Mouse (Mus musculus) CH12.LX (cell line): ENCODE measurements around the gene Fgfr2. TPM values are rescaled to one million over a fixed set of nuclear protein-coding genes. Genes with fewer than 3 reads are reported as not detected.

ENCODE experiments used
- DNase-seq: peaks from one replicate; pipeline ENCODE4 v3.0.0-alpha.2; 2013; ENCODE audit errors: extremely low read depth
- H3K27ac ChIP-seq: 2 replicates; pipeline ENCODE4 v1.5.1; 2012; ENCODE audit warnings: low read depth, mild to moderate bottlenecking, control low read depth, moderate library complexity; ENCODE audit not compliant: insufficient read depth
- H3K27me3 ChIP-seq: replicated peaks from 2 replicates; pipeline ENCODE3; 2012; ENCODE audit warnings: inconsistent platforms
- H3K36me3 ChIP-seq, 2 experiments: replicated peaks in 1 of 2; 2 replicates each; pipeline versions ENCODE3 to v1.6.1; 2012; ENCODE audit warnings: inconsistent platforms in 1 of 2, low read length in 1 of 2, mild to moderate bottlenecking in 1 of 2, mixed read lengths in 1 of 2, moderate library complexity in 1 of 2; ENCODE audit not compliant: control insufficient read depth in 1 of 2, insufficient read depth in 1 of 2
- H3K4me1 ChIP-seq, 2 experiments: 2 replicates each; pipeline ENCODE4 v1.6.1; 2012; ENCODE audit warnings: inconsistent platforms in 1 of 2, moderate library complexity in 1 of 2; ENCODE audit not compliant: insufficient read depth in 2 of 2, control insufficient read depth in 1 of 2
- H3K4me2 ChIP-seq: 2 replicates; pipeline ENCODE4 v1.6.1; 2012; ENCODE audit warnings: low read depth, mild to moderate bottlenecking, control low read depth; ENCODE audit not compliant: poor library complexity, insufficient read depth, severe bottlenecking
- H3K4me3 ChIP-seq, 3 experiments: fragments of 150-350 bp in 1 of 3; sonication (generic) in 1 of 3; replicated peaks in 1 of 3; 2 replicates each; pipeline versions ENCODE3 to v1.5.1; 2011 to 2012; ENCODE audit warnings: low read depth in 2 of 3, low read length in 2 of 3, mild to moderate bottlenecking in 2 of 3, moderate library complexity in 2 of 3, control low read depth in 1 of 3, improper control_type of control experiment in 1 of 3, inconsistent platforms in 1 of 3, mixed read lengths in 1 of 3; ENCODE audit not compliant: poor library complexity in 1 of 3
- H3K79me2 ChIP-seq: replicated peaks from 2 replicates; pipeline ENCODE4 v1.6.1; 2012; ENCODE audit warnings: mild to moderate bottlenecking, moderate library complexity; ENCODE audit not compliant: control insufficient read depth, poor library complexity, insufficient read depth, severe bottlenecking; ENCODE audit errors: extremely low read depth
- H3K9ac ChIP-seq: 2 replicates; pipeline ENCODE4 v1.6.1; 2012; ENCODE audit warnings: low read depth, mild to moderate bottlenecking, control low read depth, moderate library complexity; ENCODE audit not compliant: insufficient read depth
- H3K9me3 ChIP-seq: replicated peaks from 2 replicates; pipeline ENCODE3; 2012; ENCODE audit warnings: low read length, inconsistent platforms, mixed read lengths
- CHD1 ChIP-seq: IDR thresholded peaks from 2 replicates; pipeline ENCODE4 v1.6.1; 2012; ENCODE audit warnings: low read depth, low read length, improper control_type of control experiment, inconsistent platforms
- CHD2 ChIP-seq: IDR thresholded peaks from 2 replicates; pipeline ENCODE4 v1.6.1; 2011; ENCODE audit warnings: low read length, improper control_type of control experiment
- CTCF ChIP-seq, 2 experiments: IDR thresholded peaks in 1 of 2; conservative IDR thresholded peaks in 1 of 2; 2 replicates each; pipeline ENCODE4 v1.5.1; 2011 to 2012; ENCODE audit warnings: low read depth in 2 of 2, low read length in 2 of 2, improper control_type of control experiment in 1 of 2, inconsistent platforms in 1 of 2, mild to moderate bottlenecking in 1 of 2, moderate library complexity in 1 of 2
- ELF1 ChIP-seq: IDR thresholded peaks from 2 replicates; pipeline ENCODE4 v1.6.1; 2014; ENCODE audit warnings: low read depth, mild to moderate bottlenecking, inconsistent platforms, low read length, improper control_type of control experiment
- IRF4 ChIP-seq: IDR thresholded peaks from 2 replicates; pipeline ENCODE4 v1.6.1; 2014; ENCODE audit warnings: low read depth, mild to moderate bottlenecking, inconsistent platforms, low read length, improper control_type of control experiment
- JUN ChIP-seq: IDR thresholded peaks from 2 replicates; pipeline ENCODE4 v1.6.1; 2011; ENCODE audit warnings: low read depth, mild to moderate bottlenecking, low read length, improper control_type of control experiment, moderate library complexity; ENCODE audit not compliant: insufficient read depth
- MAFK ChIP-seq: IDR thresholded peaks from 2 replicates; pipeline ENCODE4 v1.6.1; 2011; ENCODE audit warnings: low read length, improper control_type of control experiment; ENCODE audit not compliant: insufficient replicate concordance
- NRF1 ChIP-seq: IDR thresholded peaks from 2 replicates; pipeline ENCODE4 v1.6.1; 2014; ENCODE audit warnings: low read depth, mild to moderate bottlenecking, inconsistent platforms, low read length, improper control_type of control experiment, moderate library complexity
- PAX5 ChIP-seq: IDR thresholded peaks from 2 replicates; pipeline ENCODE4 v1.6.1; 2012; ENCODE audit warnings: low read length, inconsistent platforms, mixed read lengths
- POLR2A ChIP-seq: IDR thresholded peaks from 2 replicates; pipeline ENCODE4 v1.6.1; 2011; ENCODE audit warnings: low read depth, mild to moderate bottlenecking, improper control_type of control experiment, low read length
- RAD21 ChIP-seq: IDR thresholded peaks from 2 replicates; pipeline ENCODE4 v1.6.1; 2011; ENCODE audit warnings: low read depth, mild to moderate bottlenecking, low read length, improper control_type of control experiment, moderate library complexity
- SMC3 ChIP-seq: IDR thresholded peaks from 2 replicates; pipeline ENCODE4 v1.6.1; 2011; ENCODE audit warnings: low read depth, low read length, improper control_type of control experiment
- dilution Hi-C: fragments of 300-500 bp; cut with MboI; formaldehyde crosslinking; loops from 2 replicates; pipeline ENCODE4 v1.14.3; 2020; ENCODE audit warnings: low sequenced_read_pairs; ENCODE audit not compliant: extremely low pct_unique_long_range_greater_than_20kb, extremely low pct_ligation_motif_present
- in situ Hi-C: fragments of 300-500 bp; cut with MboI; formaldehyde crosslinking; loops from 3 replicates; pipeline ENCODE4 v1.14.3; 2019; ENCODE audit warnings: low sequenced_read_pairs, low pct_ligation_motif_present, low pct_unique_long_range_greater_than_20kb, mixed read lengths
- polyA plus RNA-seq: library from polyadenylated mRNA; unstranded; fragments of >175 nt; gene quantifications from 2 replicates; pipeline ENCODE4 v1.2.1, GENCODE M21; 2012; ENCODE audit warnings: low read depth; ENCODE audit not compliant: insufficient read length
- total RNA-seq, 2 experiments: library from RNA; depleted of rRNA; stranded (reverse); fragments of 300-350 nt in 1 of 2; fragments of >200 nt in 1 of 2; gene quantifications; 2 replicates each; pipeline ENCODE4 v1.2.3; 2012 to 2014

Gene Fgfr2
- total and polyA plus RNA-seq, 3 experiments: not detected

DNA sequence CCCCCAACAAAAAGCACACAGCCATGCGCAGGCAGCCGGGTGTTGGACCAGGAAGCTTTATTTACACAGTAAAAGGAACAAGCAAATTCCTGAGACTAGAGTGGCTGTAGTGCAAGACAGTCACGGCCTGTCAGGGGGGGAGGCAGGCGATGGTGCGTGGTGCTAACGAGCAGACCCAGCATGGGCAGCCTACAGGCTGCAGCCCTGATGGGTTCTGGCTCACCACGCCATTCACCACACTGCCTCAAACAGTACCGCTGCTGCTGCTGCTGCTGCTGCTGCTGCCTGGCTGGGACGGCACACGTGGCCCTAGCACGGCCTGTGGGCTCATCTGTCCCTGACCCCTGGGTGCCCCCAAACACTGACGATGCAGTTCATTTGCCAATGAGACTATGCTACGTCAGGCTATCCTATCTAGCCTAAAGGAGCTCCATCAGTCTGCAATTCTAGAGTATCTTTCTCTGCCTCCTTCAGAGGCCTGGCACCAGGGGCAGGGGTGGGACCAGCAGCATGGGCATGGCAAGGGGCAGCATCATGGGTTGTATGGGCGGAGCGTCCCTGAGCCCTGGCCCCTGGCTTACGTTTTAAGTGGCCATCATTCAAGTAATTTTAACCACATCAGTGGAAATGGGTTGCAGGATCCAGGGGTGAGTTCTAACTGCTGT, 411.0 kb downstream of the Fgfr2 start:
- no peak for TF ChIP-seq CHD1
- TF ChIP-seq CHD2: 0 out of 2 replicates have a peak, but pooled peaks have one; percentile 13
- no peak for TF ChIP-seq NRF1
- dilution Hi-C loops (no loop called here), in situ Hi-C loops (no loop called here)
- Histone ChIP-seq H3K27ac (no peak overlapping the region), H3K4me1 (peaks cover 0 to 35% of the 10 kb centered on the region in 2 experiments; a peak in 2 of 4 replicates), H3K4me3 (no peak overlapping the region), H3K79me2 (no peaks in the 10 kb centered on the region), H3K4me2 (no peak overlapping the region), H3K36me3 (peaks cover 35 to 60% of the 10 kb centered on the region in 2 experiments), H3K27me3 (no peaks in the 10 kb centered on the region), H3K9me3 (no peaks in the 10 kb centered on the region), H3K9ac (no peak overlapping the region)
- DNase-seq: no peak

GRCm38 (mm10) chr7:132711579-132711978, 411.6 kb downstream of the Fgfr2 start:
- in situ Hi-C loops: no loop called here
- H3K4me1 ChIP-seq: peaks cover 0 to 31% of the 10 kb centered on the region in 2 experiments; a peak in 2 of 4 replicates
- no peak overlapping the region for H3K27ac ChIP-seq
- TF ChIP-seq CHD2 (no peak), SMC3 (no peak), POLR2A (no peak; the same call in 1 of the 2 replicates), IRF4 (no peak), ELF1 (no peak), NRF1 (no peak)
- no peak overlapping the region for H3K4me2 ChIP-seq
- no peak overlapping the region for H3K4me3 ChIP-seq
- H3K36me3 ChIP-seq: peaks cover 35 to 57% of the 10 kb centered on the region in 2 experiments
- DNase-seq: no peak
- no peaks in the 10 kb centered on the region for H3K79me2 ChIP-seq
- dilution Hi-C loops: no loop called here
- H3K9ac ChIP-seq: no peak overlapping the region
- H3K27me3 ChIP-seq: no peaks in the 10 kb centered on the region
- no peaks in the 10 kb centered on the region for H3K9me3 ChIP-seq

GRCm38 (mm10) chr7:132705130-132705529, 418.0 kb downstream of the Fgfr2 start:
- no peak overlapping the region for H3K27ac ChIP-seq
- no peaks in the 10 kb centered on the region for H3K27me3 ChIP-seq
- dilution Hi-C loops: no loop called here
- in situ Hi-C loops: no loop called here
- H3K4me3 ChIP-seq: no peak overlapping the region
- peaks cover 3 to 51% of the 10 kb centered on the region in 2 experiments; a peak in 3 of 4 replicates for H3K4me1 ChIP-seq
- no peak overlapping the region for H3K9ac ChIP-seq
- peaks cover 0 to 4% of the 10 kb centered on the region in 2 experiments for H3K36me3 ChIP-seq
- peak; percentile 33 for DNase-seq
- H3K79me2 ChIP-seq: no peaks in the 10 kb centered on the region
- no peak for TF ChIP-seq IRF4
- no peak for TF ChIP-seq JUN
- TF ChIP-seq CHD1: no peak
- TF ChIP-seq ELF1: no peak
- TF ChIP-seq RAD21: peak; percentile 38
- TF ChIP-seq MAFK: no peak
- peak in 1 of 2 experiments; percentile 59; a peak in 2 of 4 replicates for TF ChIP-seq CTCF (conservative IDR thresholded peaks at IDR 0.05 in 1 of 2, IDR thresholded peaks at IDR 0.05 in 1 of 2; ENCODE audit: low read depth in 2 of 2, low read length in 2 of 2)
- TF ChIP-seq PAX5: no peak
- TF ChIP-seq SMC3: peak; percentile 61
- TF ChIP-seq, all 38 proteins: peak for 3
- no peak overlapping the region for H3K4me2 ChIP-seq
- no peaks in the 10 kb centered on the region for H3K9me3 ChIP-seq
